Mouse (Mus musculus) limb, embryonic 10.5 days (tissue): Measurements from ENCODE around the gene Slc1a4. TPM values are rescaled to one million over a fixed set of nuclear protein-coding genes. Genes with fewer than 3 reads are reported as not detected.

Experiments
- DNase-seq: peaks from one replicate; pipeline ENCODE4 v3.0.0-alpha.2; 2017; ENCODE audit warnings: low spot score
- H3K27ac ChIP-seq: fragments of 300-500 bp; sonication (generic); 2 replicates; pipeline ENCODE4 v1.5.1; 2016; ENCODE audit warnings: mild to moderate bottlenecking
- H3K27me3 ChIP-seq: fragments of 300-500 bp; sonication (generic); 2 replicates; pipeline ENCODE4 v1.6.1; 2016; ENCODE audit warnings: low read depth, mild to moderate bottlenecking; ENCODE audit not compliant: poor library complexity, severe bottlenecking
- H3K36me3 ChIP-seq: fragments of 300-500 bp; sonication (generic); 2 replicates; pipeline ENCODE4 v1.6.1; 2016; ENCODE audit warnings: mild to moderate bottlenecking, moderate library complexity
- H3K4me1 ChIP-seq: fragments of 300-500 bp; sonication (generic); 2 replicates; pipeline ENCODE4 v1.6.1; 2016
- H3K4me3 ChIP-seq: fragments of 300-500 bp; sonication (generic); 2 replicates; pipeline ENCODE4 v1.5.1; 2016; ENCODE audit warnings: mild to moderate bottlenecking, moderate library complexity
- H3K9me3 ChIP-seq: fragments of 300-500 bp; sonication (generic); replicated peaks from 2 replicates; pipeline ENCODE4 v1.6.1; 2016; ENCODE audit warnings: mild to moderate bottlenecking
- WGBS: fragments of 180-500 bp; shearing (Covaris S2); methylation state at CpG from one replicate; pipeline ENCODE4 v1.1.7; 2016; 5-methylcytosine and 5-hydroxymethylcytosine counted together
- polyA plus RNA-seq: library from polyadenylated mRNA; unstranded; fragments of >200 nt; fragmentation: Nextera tagmentation; extraction: Ambion mirVana; gene quantifications from 2 replicates; pipeline ENCODE4 v1.2.1, GENCODE M21; 2016

The Slc1a4 gene
- polyA plus RNA-seq, 1 experiment from 2014 or later = 11.1 TPM

DNA sequence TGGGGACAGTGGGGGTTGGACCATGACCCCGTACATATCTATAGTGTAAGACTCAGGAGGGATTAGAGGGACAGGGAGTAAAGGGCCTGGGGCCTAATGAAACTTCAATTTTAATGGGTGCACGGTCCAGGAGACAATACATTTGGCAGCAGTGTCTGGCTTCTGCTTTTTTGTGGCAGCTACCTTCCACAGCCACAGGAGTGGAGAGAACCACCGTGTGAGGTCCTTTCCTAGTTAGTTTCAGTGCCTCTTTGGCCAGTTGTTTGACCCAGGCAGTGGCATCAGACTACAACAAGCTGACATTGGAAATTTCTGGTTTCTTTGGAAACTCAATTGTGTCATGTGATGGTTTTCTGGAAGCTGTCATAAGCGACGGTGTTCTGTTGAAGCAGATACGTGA, 62.6 kb downstream of the Slc1a4 start:
- no peak overlapping the region for H3K27ac ChIP-seq
- no peak overlapping the region for H3K4me3 ChIP-seq
- WGBS = 88% methylated on average over 6 of the region's 6 CpGs
- no peaks in the 10 kb centered on the region for H3K9me3 ChIP-seq
- H3K4me1 ChIP-seq = no peaks in the 10 kb centered on the region
- H3K27me3 ChIP-seq = no peaks in the 10 kb centered on the region
- no peak for DNase-seq
- H3K36me3 ChIP-seq = no peaks in the 10 kb centered on the region

- 61% methylated on average over 8 of the region's 8 CpGs for WGBS
- no peak for DNase-seq
- H3K4me1 ChIP-seq = peaks cover 4% of the 10 kb centered on the region; the same call in 1 of the 2 replicates
- H3K27me3 ChIP-seq = no peaks in the 10 kb centered on the region
- H3K36me3 ChIP-seq = no peaks in the 10 kb centered on the region
- H3K9me3 ChIP-seq = no peaks in the 10 kb centered on the region
- no peak overlapping the region for H3K4me3 ChIP-seq
- no peak overlapping the region for H3K27ac ChIP-seq
Observed at GRCm38 (mm10) chr11:20262628-20263380, 69.7 kb downstream of the Slc1a4 start.

- Histone ChIP-seq H3K36me3 (no peaks in the 10 kb centered on the region), H3K4me1 (peaks cover 12% of the 10 kb centered on the region), H3K27me3 (no peaks in the 10 kb centered on the region), H3K27ac (no peak overlapping the region), H3K9me3 (no peaks in the 10 kb centered on the region), H3K4me3 (no peak overlapping the region)
- DNase-seq = no peak
- 90% methylated on average over 4 of the region's 4 CpGs for WGBS
Observed at GRCm38 (mm10) chr11:20254791-20255190, 77.7 kb downstream of the Slc1a4 start.

GRCm38 (mm10) chr11:20253088-20253487, 79.4 kb downstream of the Slc1a4 start:
- no peak for DNase-seq
- Histone ChIP-seq H3K9me3 (no peaks in the 10 kb centered on the region), H3K4me3 (no peak overlapping the region), H3K4me1 (peaks cover 18% of the 10 kb centered on the region), H3K27ac (no peak overlapping the region), H3K27me3 (no peaks in the 10 kb centered on the region), H3K36me3 (no peaks in the 10 kb centered on the region)
- WGBS = 81% methylated on average over 2 of the region's 2 CpGs

Other genes with a start within 250 kb of the Slc1a4 start
- gene Actr2, start 219.8 kb downstream of the Slc1a4 start, polyA plus RNA-seq = 86.0 and 103 TPM in 2 replicates
- 184 and 206 TPM in 2 replicates for gene Rab1a, start 131.3 kb downstream of the Slc1a4 start, polyA plus RNA-seq
- gene Cep68, start 83.3 kb downstream of the Slc1a4 start, polyA plus RNA-seq = 43.7 and 50.8 TPM in 2 replicates
- gene Sertad2, start 210.5 kb upstream of the Slc1a4 start, polyA plus RNA-seq = 20.5 and 27.0 TPM in 2 replicates